ENCODE assay signal across 8 mouse cellular contexts in the genomic region with DNA sequence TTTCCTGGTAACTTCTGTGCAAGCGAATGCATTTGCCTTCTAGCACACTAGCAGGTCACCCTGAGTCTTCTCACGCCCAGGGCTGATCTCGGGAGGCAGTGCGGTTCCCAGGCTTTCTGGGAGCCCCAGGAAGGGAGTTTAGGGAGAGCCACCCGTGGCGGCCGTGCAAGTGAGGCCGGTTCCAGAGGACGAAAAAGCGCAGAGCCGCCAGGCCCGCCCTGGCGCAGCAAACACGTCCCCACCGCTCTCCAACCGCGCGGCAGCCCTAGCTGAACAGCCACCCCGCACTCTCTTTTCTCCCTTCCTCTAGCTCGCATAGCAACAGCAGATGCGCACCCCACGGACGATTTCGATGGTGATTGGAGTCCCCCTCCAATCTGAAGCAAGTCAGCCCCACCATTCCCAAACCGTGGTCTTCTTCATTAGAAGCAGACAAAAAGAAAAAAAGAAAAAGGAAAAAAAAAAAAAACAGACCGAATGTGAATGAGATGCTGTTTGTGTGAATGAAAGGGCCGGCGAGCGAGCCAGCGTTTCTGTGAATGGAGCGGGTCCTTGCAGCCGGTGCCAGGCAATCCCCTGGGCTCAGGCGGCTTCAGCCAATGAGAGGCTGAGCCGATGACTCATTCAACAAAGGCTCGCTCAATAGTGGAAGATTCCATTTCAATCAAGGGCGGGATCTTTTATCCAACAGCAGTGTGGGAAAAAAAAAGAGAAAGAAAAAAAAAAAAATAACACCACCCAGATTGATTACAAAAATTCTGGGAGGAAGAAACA. TPM values are rescaled to one million over a fixed set of nuclear protein-coding genes. Genes with fewer than 3 reads are reported as not detected.
DNase-seq lines count a peak whose midpoint lies in the region; ATAC-seq lines count a peak whose summit lies in the region.

A gene (minus strand): TSS at position 509 of the 774 bp plus-strand sequence.

- H3K36me3 ChIP-seq in hindbrain, embryonic 11.5 days (ENCODE audit: control insufficient read depth, insufficient read depth, low read length): no peaks in the 10 kb centered on the region
- no peaks in the 10 kb centered on the region for H3K36me3 ChIP-seq in lung, embryonic 15.5 days

- H3K9me3 ChIP-seq in hindbrain, embryonic 11.5 days (ENCODE audit: control insufficient read depth, low read length): no peaks in the 10 kb centered on the region
- no peaks in the 10 kb centered on the region for H3K9me3 ChIP-seq in lung, embryonic 15.5 days

- H3K4me1 ChIP-seq in hindbrain, embryonic 11.5 days (replicated peaks; ENCODE audit: control insufficient read depth, insufficient read depth, low read length): peaks cover 18% of the 10 kb centered on the region
- peaks cover 32% of the 10 kb centered on the region for H3K4me1 ChIP-seq in lung, embryonic 15.5 days

- peak within 1 kb of the TSS; percentile 58 for H3K4me3 ChIP-seq in hindbrain, embryonic 11.5 days (ENCODE audit: low read depth, low read length)
- peak within 1 kb of the TSS; percentile 40 for H3K4me3 ChIP-seq in lung, embryonic 15.5 days

- peak; percentile 64 for ATAC-seq in frontal cortex, adult (ENCODE audit: low TSS enrichment)
- ATAC-seq in hindbrain, embryonic 11.5 days (ENCODE audit: low FRiP score): peak; percentile 91
- ATAC-seq in lung, embryonic 15.5 days (ENCODE audit: borderline replicate concordance, extremely low read depth, low FRiP score, low TSS enrichment): peak; percentile 83; the same call in 1 of the 2 replicates
- ATAC-seq in erythroblast, adult 5-6 weeks (replicated peaks; ENCODE audit: low FRiP score, poor library complexity, severe bottlenecking): no peak

- H3K27ac ChIP-seq in hindbrain, embryonic 11.5 days (ENCODE audit: low read depth, low read length): peak within 1 kb of the TSS; percentile 79
- no peak within 1 kb of the TSS for H3K27ac ChIP-seq in lung, embryonic 15.5 days

- peak; percentile 96 for DNase-seq in MN1 (ENCODE audit: low spot score)
- DNase-seq in cerebellum, adult 9-10 months: peak; percentile 72
- DNase-seq in hindbrain, embryonic 11.5 days (ENCODE audit: low spot score): peak; percentile 88
- DNase-seq in layer of hippocampus, postnatal 10 days (ENCODE audit: low spot score in 2 of 2): peak; percentile 77 to 83
- DNase-seq in right cerebral cortex, adult 18-20 months: peak; percentile 91

- peak within 1 kb of the TSS; percentile 98 for H3K4me2 ChIP-seq in hindbrain, embryonic 11.5 days (replicated peaks; ENCODE audit: low read depth, low read length)
- H3K4me2 ChIP-seq in lung, embryonic 15.5 days: peak within 1 kb of the TSS; percentile 82

- under 1% methylated on average over 36 of the region's 36 CpGs for WGBS in hindbrain, embryonic 11.5 days
- 1% methylated on average over 36 of the region's 36 CpGs for WGBS in lung, embryonic 15.5 days

- H3K27me3 ChIP-seq in hindbrain, embryonic 11.5 days (ENCODE audit: control insufficient read depth, insufficient read depth, low read length): peaks cover 24% of the 10 kb centered on the region
- peaks cover 72% of the 10 kb centered on the region for H3K27me3 ChIP-seq in lung, embryonic 15.5 days

- peak within 1 kb of the TSS; percentile 57 for H3K9ac ChIP-seq in hindbrain, embryonic 11.5 days (ENCODE audit: low read depth, low read length)
- H3K9ac ChIP-seq in lung, embryonic 15.5 days: no peak within 1 kb of the TSS

RNA-seq across cellular contexts. Expression of the gene that starts here (rescaled TPM):
- polyA plus RNA-seq in hindbrain, embryonic 11.5 days (2014; fragmentation: Nextera tagmentation; extraction: Ambion mirVana): 3.4 and 5.6 TPM in 2 replicates
- 100 to 1,000 TPM; 204 to 206 TPM for total RNA-seq in layer of hippocampus, postnatal 10 days (2021)
- 0.16 and 0.25 TPM in 2 replicates for polyA plus RNA-seq in lung, embryonic 15.5 days (2015; fragmentation: Nextera tagmentation; extraction: Ambion mirVana)
- total RNA-seq in erythroblast, adult 5-6 weeks (2015; ENCODE audit: low replicate concordance): not detected in 2 replicates
- not detected in 2 replicates for total RNA-seq in erythroblast, adult 5-6 weeks (2017; ENCODE audit: low replicate concordance)

Comparison
In these comparisons a context has a peak if more than half of its experiments do, and no peak if none do; other contexts are left out.
1. RNA of the gene that starts here (total RNA-seq): 204 to 206 TPM in layer of hippocampus, postnatal 10 days; not detected in erythroblast, adult 5-6 weeks; every median in the first group is over 100 times any median in the second.
2. Peak in ATAC-seq, H3K4me3 ChIP-seq and H3K4me2 ChIP-seq in lung, embryonic 15.5 days; RNA of the gene not detected or under 1 TPM.
3. Peak in every context shown above with its lines, with median percentiles within 50 percentile points of each other: DNase-seq.